Mouse (Mus musculus): ENCODE results near the gene Tmem106b.

- no peak for TF ChIP-seq GATA1 (IDR thresholded peaks at IDR 0.05; ENCODE audit: low read length)
- no peak for TF ChIP-seq TAL1 (IDR thresholded peaks at IDR 0.05; ENCODE audit: low read length)
Measured at GRCm38 (mm10) chr6:13062063-13062462, 7.5 kb upstream of the Tmem106b start.

Measured in erythroblast, embryonic 14.5 days (primary cell).